Mouse (Mus musculus): ENCODE results near the gene Akr7a5. TPM values are rescaled to one million over a fixed set of nuclear protein-coding genes. Genes with fewer than 3 reads are reported as not detected.

Gene Akr7a5
- polyA plus RNA-seq, 1 experiment from 2014 or later, result 210 TPM

DNA sequence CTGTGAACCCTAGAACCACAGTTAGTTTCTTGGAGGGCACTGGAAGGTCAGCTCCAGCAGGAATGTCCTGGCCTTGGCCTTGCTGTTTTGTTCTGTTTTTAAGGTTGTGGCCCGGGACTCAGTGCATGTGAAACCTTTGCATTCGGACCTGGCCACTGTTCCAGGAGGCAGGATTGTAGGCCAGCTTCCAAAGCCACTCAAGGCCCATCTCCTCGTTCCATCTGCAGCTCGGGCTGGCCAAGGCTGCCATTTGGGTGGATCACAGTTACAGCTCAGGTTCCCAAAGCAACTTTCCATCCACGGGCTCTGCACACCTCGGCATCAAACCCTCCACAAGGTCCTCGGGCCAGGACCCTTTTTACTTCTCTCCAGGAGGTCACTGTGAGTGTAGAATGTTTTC, 36.0 kb upstream of the Akr7a5 start:
- H3K4me3 ChIP-seq (ENCODE audit: low read length), result no peak overlapping the region
- H3K9ac ChIP-seq (replicated peaks; ENCODE audit: low read length), result no peak overlapping the region
- H3K27ac ChIP-seq (ENCODE audit: low read length), result no peak overlapping the region
- no peaks in the 10 kb centered on the region for H3K27me3 ChIP-seq (ENCODE audit: insufficient read depth, low read length)
- no peaks in the 10 kb centered on the region for H3K4me1 ChIP-seq (ENCODE audit: insufficient read depth, low read length)
- no peak overlapping the region for H3K4me2 ChIP-seq (replicated peaks; ENCODE audit: low read depth, low read length)
- no peak for ATAC-seq (ENCODE audit: low FRiP score, low TSS enrichment)
- no peaks in the 10 kb centered on the region for H3K9me3 ChIP-seq (ENCODE audit: low read length)
- no peaks in the 10 kb centered on the region; the same call in 1 of the 2 replicates for H3K36me3 ChIP-seq (ENCODE audit: insufficient read depth, low read length)
- 86% methylated on average over 7 of the region's 7 CpGs for WGBS

DNA sequence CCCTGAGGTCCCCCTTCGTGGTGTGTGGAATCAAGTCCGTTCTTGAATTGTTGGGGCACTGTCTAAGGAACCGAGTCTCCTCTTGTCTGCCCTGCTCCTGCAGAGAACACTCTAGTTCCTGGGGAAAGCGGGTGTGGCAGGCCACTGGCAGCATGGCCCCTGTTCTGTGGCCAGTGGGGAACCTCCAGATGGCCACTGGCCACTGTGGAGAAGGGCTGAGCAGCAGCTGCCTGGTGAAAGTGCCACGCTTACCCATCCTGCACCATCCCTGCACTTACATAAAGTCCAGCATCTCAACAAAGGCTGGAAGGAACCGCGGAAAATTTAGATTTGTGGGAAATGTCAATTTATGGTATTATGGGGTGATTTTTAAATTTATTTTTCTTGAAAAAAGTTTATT, 34.1 kb upstream of the Akr7a5 start:
- peaks cover 16% of the 10 kb centered on the region for H3K36me3 ChIP-seq (ENCODE audit: insufficient read depth, low read length)
- no peaks in the 10 kb centered on the region for H3K27me3 ChIP-seq (ENCODE audit: insufficient read depth, low read length)
- no peak overlapping the region for H3K27ac ChIP-seq (ENCODE audit: low read length)
- 92% methylated on average over 7 of the region's 7 CpGs for WGBS
- H3K9ac ChIP-seq (replicated peaks; ENCODE audit: low read length), result no peak overlapping the region
- H3K4me2 ChIP-seq (replicated peaks; ENCODE audit: low read depth, low read length), result no peak overlapping the region
- H3K4me1 ChIP-seq (ENCODE audit: insufficient read depth, low read length), result peaks cover 1% of the 10 kb centered on the region
- H3K9me3 ChIP-seq (ENCODE audit: low read length), result no peaks in the 10 kb centered on the region
- no peak for ATAC-seq (ENCODE audit: low FRiP score, low TSS enrichment)
- H3K4me3 ChIP-seq (ENCODE audit: low read length), result no peak overlapping the region

DNA sequence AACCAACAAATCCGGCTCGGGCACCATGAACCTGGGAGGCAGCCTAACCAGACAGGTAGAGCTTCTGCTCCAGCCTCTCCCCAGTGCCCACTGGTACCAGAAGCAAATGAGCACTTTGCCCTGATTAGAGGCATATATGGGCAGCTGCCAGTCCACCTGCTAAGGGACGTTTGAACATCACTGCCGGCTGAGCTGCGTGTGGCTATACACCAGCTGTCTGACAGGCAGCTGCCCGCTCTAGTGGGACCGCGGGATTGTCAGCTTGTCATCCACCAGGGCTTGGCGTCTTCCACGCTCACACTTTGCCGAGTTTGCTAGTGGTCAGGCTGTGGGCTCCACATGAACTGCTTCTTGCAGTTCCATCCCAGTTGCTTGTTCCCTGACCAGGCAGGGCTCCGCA, 30.0 kb upstream of the Akr7a5 start:
- Histone ChIP-seq H3K9ac (replicated peaks; ENCODE audit: low read length) (no peak overlapping the region), H3K4me1 (ENCODE audit: insufficient read depth, low read length) (peaks cover 34% of the 10 kb centered on the region), H3K9me3 (ENCODE audit: low read length) (no peaks in the 10 kb centered on the region), H3K4me3 (ENCODE audit: low read length) (no peak overlapping the region), H3K4me2 (replicated peaks; ENCODE audit: low read depth, low read length) (no peak overlapping the region), H3K27me3 (ENCODE audit: insufficient read depth, low read length) (no peaks in the 10 kb centered on the region), H3K27ac (ENCODE audit: low read length) (no peak overlapping the region), H3K36me3 (ENCODE audit: insufficient read depth, low read length) (peaks cover 24% of the 10 kb centered on the region)
- 87% methylated on average over 12 of the region's 12 CpGs for WGBS
- ATAC-seq (ENCODE audit: low FRiP score, low TSS enrichment), result no peak

- H3K27me3 ChIP-seq (ENCODE audit: insufficient read depth, low read length), result no peaks in the 10 kb centered on the region
- WGBS, result 29% methylated on average over 16 of the region's 16 CpGs
- no peak overlapping the region for H3K4me2 ChIP-seq (replicated peaks; ENCODE audit: low read depth, low read length)
- no peaks in the 10 kb centered on the region for H3K9me3 ChIP-seq (ENCODE audit: low read length)
- ATAC-seq (ENCODE audit: low FRiP score, low TSS enrichment), result peak; percentile 8; the same call in 1 of the 2 replicates
- no peak overlapping the region for H3K4me3 ChIP-seq (ENCODE audit: low read length)
- peaks cover 26% of the 10 kb centered on the region for H3K36me3 ChIP-seq (ENCODE audit: insufficient read depth, low read length)
- H3K27ac ChIP-seq (ENCODE audit: low read length), result peak overlapping the region; percentile 92
- H3K4me1 ChIP-seq (ENCODE audit: insufficient read depth, low read length), result peaks cover 34% of the 10 kb centered on the region
- H3K9ac ChIP-seq (replicated peaks; ENCODE audit: low read length), result no peak overlapping the region; the same call in 1 of the 2 replicates
These were observed 28.7 kb upstream of the Akr7a5 start for GRCm38 (mm10) chr4:139281791-139282345.

DNA sequence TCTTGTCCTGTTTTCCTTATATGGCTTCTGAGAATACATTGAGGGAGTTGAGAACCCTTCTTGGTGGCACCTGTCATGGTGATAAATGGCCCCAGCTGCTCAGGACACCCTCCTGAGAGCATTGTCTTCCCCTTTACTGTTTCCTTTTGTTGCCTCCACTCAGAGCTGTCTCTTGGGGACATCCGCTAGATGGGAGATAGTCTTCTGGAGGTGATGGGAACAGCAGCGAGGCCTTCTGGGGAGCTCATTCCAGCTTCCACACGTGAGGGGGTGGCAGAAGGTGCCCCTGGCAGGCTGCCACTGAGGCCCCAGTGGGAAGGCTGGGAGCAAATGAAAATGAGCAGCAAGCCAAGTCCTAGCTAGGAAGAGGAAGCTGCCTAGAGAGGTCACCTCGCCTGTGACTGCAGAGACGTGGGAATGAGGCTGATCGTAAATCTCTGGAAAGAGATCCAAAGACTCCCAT, 27.6 kb upstream of the Akr7a5 start:
- no peaks in the 10 kb centered on the region for H3K27me3 ChIP-seq (ENCODE audit: insufficient read depth, low read length)
- peaks cover 34% of the 10 kb centered on the region for H3K4me1 ChIP-seq (ENCODE audit: insufficient read depth, low read length)
- peaks cover 37% of the 10 kb centered on the region for H3K36me3 ChIP-seq (ENCODE audit: insufficient read depth, low read length)
- 16% methylated on average over 6 of the region's 6 CpGs for WGBS
- peak overlapping the region; percentile 92 for H3K27ac ChIP-seq (ENCODE audit: low read length)
- no peaks in the 10 kb centered on the region for H3K9me3 ChIP-seq (ENCODE audit: low read length)
- no peak overlapping the region for H3K9ac ChIP-seq (replicated peaks; ENCODE audit: low read length)
- H3K4me2 ChIP-seq (replicated peaks; ENCODE audit: low read depth, low read length), result no peak overlapping the region
- ATAC-seq (ENCODE audit: low FRiP score, low TSS enrichment), result peak; percentile 64
- H3K4me3 ChIP-seq (ENCODE audit: low read length), result no peak overlapping the region

GRCm38 (mm10) chr4:139284877-139285276, 25.7 kb upstream of the Akr7a5 start:
- no peak for ATAC-seq (ENCODE audit: low FRiP score, low TSS enrichment)
- Histone ChIP-seq H3K4me3 (ENCODE audit: low read length) (no peak overlapping the region), H3K4me1 (ENCODE audit: insufficient read depth, low read length) (peaks cover 34% of the 10 kb centered on the region), H3K9me3 (ENCODE audit: low read length) (no peaks in the 10 kb centered on the region), H3K4me2 (replicated peaks; ENCODE audit: low read depth, low read length) (no peak overlapping the region), H3K36me3 (ENCODE audit: insufficient read depth, low read length) (peaks cover 54% of the 10 kb centered on the region), H3K9ac (replicated peaks; ENCODE audit: low read length) (no peak overlapping the region), H3K27me3 (ENCODE audit: insufficient read depth, low read length) (no peaks in the 10 kb centered on the region), H3K27ac (ENCODE audit: low read length) (peak overlapping the region; percentile 8)
- 40% methylated on average over 15 of the region's 15 CpGs for WGBS

GRCm38 (mm10) chr4:139286234-139286633, 24.3 kb upstream of the Akr7a5 start:
- no peak overlapping the region for H3K4me3 ChIP-seq (ENCODE audit: low read length)
- H3K9me3 ChIP-seq (ENCODE audit: low read length), result no peaks in the 10 kb centered on the region
- 75% methylated on average over 5 of the region's 5 CpGs for WGBS
- peaks cover 54% of the 10 kb centered on the region for H3K36me3 ChIP-seq (ENCODE audit: insufficient read depth, low read length)
- no peak for ATAC-seq (ENCODE audit: low FRiP score, low TSS enrichment)
- 0 out of 2 replicates have a peak overlapping the region, but pooled peaks have one; percentile 9 for H3K9ac ChIP-seq (replicated peaks; ENCODE audit: low read length)
- peaks cover 36% of the 10 kb centered on the region for H3K4me1 ChIP-seq (ENCODE audit: insufficient read depth, low read length)
- H3K27me3 ChIP-seq (ENCODE audit: insufficient read depth, low read length), result no peaks in the 10 kb centered on the region
- no peak overlapping the region for H3K4me2 ChIP-seq (replicated peaks; ENCODE audit: low read depth, low read length)
- H3K27ac ChIP-seq (ENCODE audit: low read length), result no peak overlapping the region

DNA sequence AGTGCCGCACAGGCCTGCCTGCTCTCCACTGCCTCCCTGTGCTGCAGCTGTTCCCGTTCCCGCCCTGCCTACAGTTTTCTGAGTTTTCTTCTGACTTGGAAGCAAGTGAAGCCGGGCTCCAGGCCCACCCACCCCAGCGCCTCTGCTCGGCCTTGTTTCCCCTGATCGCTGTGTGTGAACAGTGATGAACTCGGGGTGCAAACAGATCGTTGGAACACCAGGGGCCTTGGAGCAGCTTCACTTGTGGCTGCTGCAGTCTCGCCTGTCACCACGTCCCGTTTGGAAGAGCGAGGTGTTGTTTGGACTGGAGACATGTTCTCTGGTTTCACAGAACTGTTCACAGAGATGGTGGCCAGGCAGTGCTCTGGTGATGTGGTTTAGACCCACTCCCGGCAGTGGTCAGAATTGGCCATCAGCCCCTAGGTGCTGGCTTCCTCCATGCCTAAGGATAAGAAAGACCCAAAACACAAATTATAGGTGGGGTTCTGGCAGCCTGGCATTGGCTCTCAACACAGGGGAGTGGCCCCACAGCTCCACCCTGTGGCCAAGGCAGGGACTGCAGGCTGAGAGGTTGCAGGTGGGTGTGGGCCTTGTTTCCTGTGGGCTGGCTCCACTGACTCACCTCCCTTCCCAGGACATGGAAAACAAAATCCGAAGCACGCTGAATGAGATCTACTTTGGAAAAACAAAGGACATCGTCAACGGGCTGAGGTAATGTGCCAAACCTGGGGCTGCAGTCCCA, 23.3 kb upstream of the Akr7a5 start:
- Histone ChIP-seq H3K9ac (replicated peaks; ENCODE audit: low read length) (no peak overlapping the region), H3K4me3 (ENCODE audit: low read length) (no peak overlapping the region), H3K36me3 (ENCODE audit: insufficient read depth, low read length) (peaks cover 51% of the 10 kb centered on the region), H3K4me1 (ENCODE audit: insufficient read depth, low read length) (peaks cover 26% of the 10 kb centered on the region), H3K9me3 (ENCODE audit: low read length) (no peaks in the 10 kb centered on the region), H3K4me2 (replicated peaks; ENCODE audit: low read depth, low read length) (no peak overlapping the region), H3K27me3 (ENCODE audit: insufficient read depth, low read length) (no peaks in the 10 kb centered on the region), H3K27ac (ENCODE audit: low read length) (no peak overlapping the region)
- 66% methylated on average over 18 of the region's 18 CpGs for WGBS
- no peak for ATAC-seq (ENCODE audit: low FRiP score, low TSS enrichment)

GRCm38 (mm10) chr4:139289017-139289416, 21.5 kb upstream of the Akr7a5 start:
- WGBS, result 72% methylated on average over 10 of the region's 10 CpGs
- Histone ChIP-seq H3K36me3 (ENCODE audit: insufficient read depth, low read length) (peaks cover 47% of the 10 kb centered on the region), H3K4me1 (ENCODE audit: insufficient read depth, low read length) (peaks cover 10% of the 10 kb centered on the region), H3K27ac (ENCODE audit: low read length) (no peak overlapping the region), H3K9me3 (ENCODE audit: low read length) (no peaks in the 10 kb centered on the region), H3K4me3 (ENCODE audit: low read length) (no peak overlapping the region), H3K27me3 (ENCODE audit: insufficient read depth, low read length) (no peaks in the 10 kb centered on the region), H3K4me2 (replicated peaks; ENCODE audit: low read depth, low read length) (no peak overlapping the region), H3K9ac (replicated peaks; ENCODE audit: low read length) (no peak overlapping the region)
- 0 out of 2 replicates have a peak, but pooled peaks have one; percentile 24 for ATAC-seq (ENCODE audit: low FRiP score, low TSS enrichment)

DNA sequence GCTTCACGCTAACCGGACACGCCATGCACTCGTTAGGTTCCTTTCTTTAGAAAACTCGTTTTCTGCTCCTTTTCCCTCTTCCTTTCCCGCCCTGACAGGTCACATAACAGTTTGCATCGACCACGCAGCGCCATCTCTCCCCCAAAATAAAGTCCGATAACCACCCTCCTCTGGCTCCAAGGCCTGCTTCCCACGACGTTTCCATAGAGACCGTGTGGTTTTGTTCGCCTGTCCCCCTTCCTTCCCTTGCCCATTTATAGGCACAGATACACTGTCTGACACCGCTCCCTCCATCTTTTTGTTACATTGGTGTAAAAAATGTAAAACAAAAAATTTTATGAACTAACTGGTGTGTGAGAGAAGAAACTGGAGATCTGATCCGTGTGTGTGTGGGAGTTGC, 19.4 kb upstream of the Akr7a5 start:
- H3K27ac ChIP-seq (ENCODE audit: low read length), result no peak overlapping the region
- WGBS, result 75% methylated on average over 16 of the region's 16 CpGs
- 0 out of 2 replicates have a peak, but pooled peaks cover 2% of the 10 kb centered on the region for H3K4me1 ChIP-seq (ENCODE audit: insufficient read depth, low read length)
- H3K36me3 ChIP-seq (ENCODE audit: insufficient read depth, low read length), result peaks cover 44% of the 10 kb centered on the region
- no peaks in the 10 kb centered on the region for H3K9me3 ChIP-seq (ENCODE audit: low read length)
- no peak for ATAC-seq (ENCODE audit: low FRiP score, low TSS enrichment)
- no peak overlapping the region for H3K4me3 ChIP-seq (ENCODE audit: low read length)
- H3K9ac ChIP-seq (replicated peaks; ENCODE audit: low read length), result no peak overlapping the region
- no peaks in the 10 kb centered on the region for H3K27me3 ChIP-seq (ENCODE audit: insufficient read depth, low read length)
- H3K4me2 ChIP-seq (replicated peaks; ENCODE audit: low read depth, low read length), result no peak overlapping the region
